Mouse (Mus musculus) E14TG2a.4 (cell line): ENCODE data around the gene Lysmd1.

Experiments
- CTCF ChIP-seq: conservative IDR thresholded peaks from 2 replicates; pipeline ENCODE4 v1.5.1; 2014; ENCODE audit warnings: low read length
- NANOG ChIP-seq: IDR thresholded peaks from 2 replicates; pipeline ENCODE4 v1.6.1; 2014; ENCODE audit warnings: borderline replicate concordance, low read length, mixed read lengths
- POU5F1 ChIP-seq: IDR thresholded peaks from 2 replicates; pipeline ENCODE4 v1.6.1; 2014; ENCODE audit warnings: low read length, borderline replicate concordance

GRCm38 (mm10) chr3:95141474-95141873 lies 7.6 kb downstream of the Lysmd1 start:
- TF ChIP-seq CTCF (no peak), NANOG (no peak), POU5F1 (no peak)
